Mouse (Mus musculus) left cerebral cortex, postnatal 10 days (tissue): ENCODE data around the gene Brpf3. TPM values are rescaled to one million over a fixed set of nuclear protein-coding genes. Genes with fewer than 3 reads are reported as not detected.
A peak's percentile ranks its signal among the peaks of the same experiment; 100 is the strongest.

ENCODE experiments used
- DNase-seq, 2 experiments: peaks; one replicate each; pipeline ENCODE4 v3.0.0; 2021 to 2022; ENCODE audit warnings: low spot score in 2 of 2, mixed read lengths in 1 of 2; ENCODE audit errors: extremely low spot score in 1 of 2
- intact Hi-C: fragments of 180-260 bp; cut with DNase I; formaldehyde crosslinking; loops from one replicate; pipeline ENCODE4 v1.15.1; 2025
- total RNA-seq, 2 experiments: library from RNA; stranded (reverse); gene quantifications; 2 replicates each; pipeline ENCODE4 v1.2.3; 2021

Gene Brpf3
- total RNA-seq, 2 experiments from 2014 or later, result 44.5 to 55.7 TPM

DNA sequence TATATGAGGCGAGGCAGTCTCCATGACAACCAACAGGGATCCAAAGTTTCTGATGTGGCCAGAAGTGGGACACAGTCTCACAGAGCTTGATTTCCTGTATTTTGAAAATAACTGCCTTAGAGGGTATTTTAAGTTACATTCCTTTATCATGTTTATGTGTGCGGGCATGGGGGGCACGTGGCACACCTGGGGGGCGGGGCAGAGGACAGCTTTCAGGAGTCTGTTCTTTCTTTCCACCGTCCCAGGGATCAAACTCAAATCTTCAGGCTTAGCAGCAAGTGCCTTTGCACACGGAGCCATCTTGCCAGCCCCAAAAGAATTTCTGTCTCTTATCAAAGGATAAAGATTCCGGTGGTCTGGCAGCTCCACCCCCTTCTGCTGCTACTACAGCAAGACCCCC, 63.0 kb downstream of the Brpf3 start:
- intact Hi-C loops, result no loop called here
- DNase-seq, result no peak

DNA sequence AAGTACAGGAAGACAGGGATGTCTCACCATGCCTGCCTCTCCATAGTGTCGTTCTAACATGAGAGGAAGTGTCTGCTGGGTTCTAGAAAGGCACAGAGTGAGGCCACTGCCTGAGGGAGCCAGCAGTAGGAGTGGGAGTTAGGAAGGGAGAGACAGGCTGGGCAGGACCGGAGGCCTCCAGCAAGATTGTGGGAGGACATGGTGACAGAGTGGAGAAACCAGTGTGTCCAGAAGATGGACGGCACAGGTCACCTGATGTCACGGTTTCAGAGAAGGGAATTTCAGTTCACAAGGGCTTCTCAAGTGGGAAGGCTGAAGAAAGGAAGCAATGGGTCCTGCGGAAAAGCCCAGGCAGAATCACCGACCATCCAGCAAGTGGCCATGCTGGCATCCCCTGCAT, 63.6 kb downstream of the Brpf3 start:
- intact Hi-C loops, result no loop called here
- DNase-seq, result no peak

DNA sequence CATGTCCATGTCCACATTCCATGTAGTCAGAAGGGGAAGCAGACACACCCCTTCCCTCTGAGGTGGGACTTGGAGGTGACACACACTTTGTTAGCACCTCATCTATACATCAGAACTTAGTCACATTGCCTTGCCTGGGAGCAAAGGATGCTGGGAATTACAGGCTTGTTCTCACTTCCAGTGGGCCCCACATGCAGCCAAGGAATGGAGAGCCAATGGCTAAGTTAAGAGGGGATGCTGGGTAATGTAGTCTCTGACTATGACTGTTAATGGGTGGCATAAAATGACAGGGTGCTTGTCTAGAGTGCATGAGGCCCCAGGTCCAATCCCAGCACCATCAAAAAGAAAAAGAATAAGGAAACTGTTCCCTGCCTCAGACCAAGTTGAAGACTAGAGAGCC, 66.0 kb downstream of the Brpf3 start:
- DNase-seq, result no peak
- intact Hi-C loops, result no loop called here

DNA sequence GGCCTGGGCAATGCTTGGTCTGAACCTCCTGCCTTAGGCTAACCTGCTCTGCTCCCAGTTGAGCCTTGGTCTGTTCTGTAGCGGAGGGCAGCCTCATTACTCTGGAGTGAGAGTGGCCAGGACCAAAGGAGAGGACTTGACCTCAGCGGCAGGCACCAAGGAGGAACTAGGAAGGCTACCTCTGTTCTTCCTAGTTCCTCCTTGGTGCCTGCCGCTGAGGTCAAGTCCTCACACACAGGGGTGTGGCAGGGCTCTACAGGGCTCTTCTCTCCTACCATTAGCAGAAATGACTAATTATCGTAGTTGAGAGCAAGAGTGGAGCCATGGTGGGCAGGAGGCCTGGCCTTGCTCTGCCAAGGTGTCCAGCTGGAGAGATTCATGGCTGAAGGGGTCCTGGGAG, 66.5 kb downstream of the Brpf3 start:
- no peak for DNase-seq
- intact Hi-C loops, result no loop called here

DNA sequence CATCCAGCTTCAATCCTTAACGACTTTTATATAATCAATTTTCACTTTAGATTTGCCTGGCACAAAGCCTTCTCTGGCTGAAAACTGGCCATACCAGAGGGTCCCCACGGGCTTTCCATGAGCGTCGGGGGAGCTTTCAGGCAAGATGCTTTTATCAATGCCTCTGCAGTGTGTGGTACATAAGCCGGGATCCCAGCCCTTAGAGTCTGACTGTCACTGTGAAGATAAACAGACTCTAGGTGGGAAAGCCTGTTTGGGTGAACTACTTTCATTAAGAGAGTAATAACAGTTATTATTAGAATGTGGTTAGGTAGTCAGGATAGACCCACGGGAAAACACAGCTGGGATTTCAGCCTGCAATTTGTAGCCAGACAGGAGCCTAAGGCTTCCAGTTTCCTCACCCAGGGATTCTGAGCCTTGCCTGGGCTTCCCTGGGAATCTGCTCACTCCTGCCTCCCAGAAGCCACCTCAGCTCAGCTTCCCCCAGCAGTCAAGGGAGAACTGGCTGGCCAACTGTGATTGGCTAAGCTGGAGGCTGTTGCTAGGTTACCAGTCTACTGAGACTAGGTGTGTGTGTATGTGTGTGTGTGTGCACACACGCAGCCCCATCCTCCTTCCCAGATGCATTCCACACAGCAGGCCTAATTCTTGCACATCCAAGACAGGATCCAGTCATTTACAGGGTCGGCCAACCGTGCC, 68.7 kb downstream of the Brpf3 start:
- DNase-seq, result peak; percentile 69 to 82
- intact Hi-C loops, result loop anchor here (5.0 kb wide), 1 partner anchor 42 kb away; no protein-coding TSS in a partner anchor

DNA sequence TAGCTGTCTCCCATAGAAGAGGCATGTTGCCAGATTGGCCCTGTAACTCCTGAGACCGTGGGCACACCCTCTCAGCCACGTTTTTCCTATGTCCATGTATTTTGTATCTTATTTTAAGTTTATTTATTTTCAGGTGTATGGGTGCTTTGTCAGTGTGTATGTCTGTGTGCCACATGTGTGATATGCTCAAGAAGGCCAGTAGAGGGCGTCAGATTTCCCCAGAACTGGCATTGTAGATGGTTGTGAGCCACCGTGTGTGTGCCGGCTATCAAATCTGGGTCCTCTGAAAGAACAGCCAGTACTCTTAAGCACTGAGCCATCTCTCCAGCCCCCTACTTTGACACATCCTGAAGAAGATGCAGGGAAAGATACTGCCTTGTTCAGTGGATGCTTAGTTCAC, 69.5 kb downstream of the Brpf3 start:
- intact Hi-C loops, result loop anchor here (5.0 kb wide), 1 partner anchor 43 kb away; no protein-coding TSS in a partner anchor
- no peak for DNase-seq

DNA sequence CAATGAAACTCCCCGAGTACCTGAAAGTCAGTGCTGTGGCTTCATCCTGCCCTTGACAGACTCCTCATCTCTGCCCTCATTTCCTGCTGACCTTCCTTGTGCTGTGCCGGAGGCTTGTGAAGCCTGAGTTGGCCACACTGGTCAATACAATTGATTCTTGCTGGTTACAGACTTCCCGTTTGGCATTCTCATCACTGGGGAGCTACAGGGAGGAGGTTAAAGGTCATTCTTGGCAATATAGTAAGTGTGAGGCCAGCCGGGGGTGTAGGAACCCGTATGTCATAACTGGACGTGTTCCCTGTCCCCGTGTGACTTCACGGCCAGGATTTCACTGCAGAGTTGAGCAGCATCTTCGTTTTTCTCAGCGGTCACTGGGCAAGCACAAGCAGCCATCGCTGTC, 70.9 kb downstream of the Brpf3 start:
- intact Hi-C loops, result loop anchor here (5.0 kb wide), 1 partner anchor 45 kb away; no protein-coding TSS in a partner anchor
- DNase-seq, result no peak

DNA sequence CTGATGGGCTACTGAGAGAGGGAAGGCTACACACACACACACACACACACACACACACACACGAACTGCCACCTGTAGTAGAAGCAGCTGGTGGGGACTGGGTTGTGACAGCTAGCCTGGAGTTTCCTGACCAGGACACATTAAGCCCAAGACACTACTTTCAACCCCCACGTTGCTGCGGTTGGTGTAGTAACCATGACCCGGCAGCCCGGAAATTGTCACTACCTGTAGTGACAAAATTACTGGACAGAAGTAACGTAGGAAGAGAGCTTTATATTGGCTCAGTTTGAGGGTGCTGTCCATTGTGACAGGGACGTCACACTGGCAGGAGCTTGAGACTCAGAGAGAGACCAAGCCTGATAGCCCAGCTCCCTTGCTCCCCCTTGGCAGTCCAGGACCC, 71.4 kb downstream of the Brpf3 start:
- DNase-seq, result no peak
- intact Hi-C loops, result loop anchor here (5.0 kb wide), 1 partner anchor 45 kb away; no protein-coding TSS in a partner anchor

DNA sequence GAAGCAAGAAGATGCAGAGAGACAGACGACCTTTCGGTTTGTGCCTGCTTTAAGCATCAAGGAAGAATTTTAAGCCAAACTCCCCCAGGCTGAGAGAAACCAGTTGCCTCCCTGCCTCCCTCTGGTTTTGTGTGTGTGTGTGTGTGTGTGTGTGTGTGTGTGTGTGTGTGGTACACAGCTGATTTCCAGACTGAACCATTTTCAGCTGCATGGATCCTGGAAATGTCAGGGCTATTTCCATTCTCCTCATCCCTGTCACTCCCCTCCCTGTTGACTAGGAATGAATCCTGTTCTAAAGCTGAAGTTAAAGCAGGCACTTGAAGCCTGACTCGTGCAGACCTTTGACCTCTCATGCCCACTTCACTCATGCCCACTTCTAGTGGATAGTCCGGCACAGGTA, 73.3 kb downstream of the Brpf3 start:
- intact Hi-C loops, result loop anchor here (5.0 kb wide), 1 partner anchor 47 kb away; no protein-coding TSS in a partner anchor
- DNase-seq, result no peak

DNA sequence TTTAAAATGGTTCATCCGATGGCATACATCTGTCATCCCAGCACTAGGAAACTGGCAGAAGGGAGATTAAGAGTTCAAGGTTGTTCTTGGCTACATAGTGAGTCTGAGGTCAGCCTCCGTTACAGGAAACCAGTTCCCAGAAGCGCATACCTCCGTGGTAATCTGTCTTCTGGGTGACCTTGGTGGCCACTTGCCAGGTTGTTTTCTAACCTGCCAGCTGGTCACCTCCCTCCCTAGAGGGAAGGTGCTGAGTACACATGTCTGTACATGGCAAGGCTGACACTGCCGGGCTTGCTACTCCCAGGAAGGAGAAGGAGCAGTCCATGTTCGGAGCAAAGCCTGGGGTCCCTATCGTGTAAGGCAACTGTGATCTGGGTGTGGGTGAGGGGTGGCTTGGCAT, 73.9 kb downstream of the Brpf3 start:
- intact Hi-C loops, result loop anchor here (5.0 kb wide), 1 partner anchor 48 kb away; no protein-coding TSS in a partner anchor
- DNase-seq, result peak in 1 of 2 experiments; percentile 58

DNA sequence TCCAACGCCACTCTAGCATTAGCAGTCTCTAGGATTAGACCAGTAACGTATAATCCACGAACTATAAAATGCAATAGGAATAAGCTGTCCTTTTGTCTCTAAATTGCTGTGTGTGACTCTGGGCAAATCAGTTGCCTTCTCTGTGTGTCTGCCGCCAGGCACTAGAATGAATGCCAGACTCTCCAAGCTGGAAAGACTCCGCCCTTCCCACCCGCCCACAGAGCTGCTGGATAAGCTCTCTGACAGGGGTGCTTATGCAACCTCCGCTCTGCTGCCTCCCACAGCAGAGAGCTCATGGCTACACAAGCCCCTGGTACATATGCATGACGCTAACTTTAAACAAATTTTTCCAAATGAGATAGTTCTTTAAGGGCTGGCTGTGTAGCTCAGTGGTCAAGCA, 74.4 kb downstream of the Brpf3 start:
- intact Hi-C loops, result no loop called here
- DNase-seq, result peak; percentile 65 to 70

DNA sequence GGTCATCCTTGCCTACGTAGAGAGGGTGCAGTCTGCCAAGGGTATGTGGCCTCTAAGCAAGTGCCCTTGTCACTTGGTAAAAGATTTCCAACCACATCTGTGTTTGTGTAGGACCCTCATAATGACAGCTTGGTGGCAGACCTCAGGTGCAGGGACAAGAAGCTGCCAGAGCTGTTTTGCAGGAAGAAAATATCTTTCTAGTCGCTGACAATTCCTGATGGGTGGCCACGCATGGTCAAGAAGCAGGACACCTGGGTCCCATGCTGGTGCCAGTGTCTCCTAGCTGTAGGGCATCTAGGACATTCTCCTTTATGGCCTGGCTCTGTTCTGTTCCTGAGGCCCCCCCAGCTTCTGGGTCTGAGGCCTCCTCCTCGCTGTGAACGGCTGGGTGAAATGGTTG, 75.4 kb downstream of the Brpf3 start:
- DNase-seq, result no peak
- intact Hi-C loops, result no loop called here

DNA sequence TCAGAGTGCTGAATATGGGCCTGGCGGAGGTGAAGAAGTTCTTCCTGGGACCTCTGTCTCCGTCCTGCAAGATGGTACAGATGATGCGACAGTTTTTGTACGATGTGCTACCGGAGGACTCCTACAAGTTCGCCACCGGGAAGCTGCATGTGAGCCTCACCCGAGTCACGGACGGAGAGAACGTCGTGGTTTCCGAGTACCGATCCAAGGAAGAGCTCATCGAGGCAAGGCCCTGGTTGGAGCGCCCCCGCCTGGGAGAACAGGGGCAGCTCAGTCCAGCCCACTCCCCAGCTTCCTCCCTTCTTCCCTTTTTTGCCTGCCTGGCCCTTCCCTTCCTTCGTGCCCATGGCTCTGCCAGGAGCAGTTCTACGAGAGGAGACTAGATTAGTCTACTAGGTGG, 75.9 kb downstream of the Brpf3 start:
- intact Hi-C loops, result no loop called here
- peak in 1 of 2 experiments; percentile 56 for DNase-seq

DNA sequence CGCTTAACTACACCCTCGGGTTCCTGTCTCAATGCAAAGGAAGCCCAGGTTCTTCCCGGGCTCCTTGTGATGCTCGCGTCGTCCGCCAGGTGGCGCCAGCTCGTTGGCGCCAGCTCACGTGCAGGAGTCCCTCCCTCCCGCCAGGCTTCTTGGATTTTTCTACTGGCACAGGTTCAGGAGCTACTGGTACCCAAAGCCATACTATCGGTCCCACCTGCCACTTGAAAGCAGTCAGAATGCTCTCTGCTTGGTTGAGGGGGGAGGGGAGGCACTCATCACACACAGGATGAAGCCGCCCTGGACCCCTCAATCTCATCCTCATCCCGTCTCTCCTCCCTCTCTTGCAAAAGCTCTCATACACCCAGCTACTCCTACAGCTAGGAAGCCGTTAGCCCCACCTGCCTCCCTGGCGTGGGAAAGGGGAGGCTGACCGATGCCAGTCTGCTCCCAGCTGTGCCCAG, 79.1 kb downstream of the Brpf3 start:
- peak; percentile 79 to 82 for DNase-seq
- intact Hi-C loops, result loop anchor here (5.0 kb wide), 1 partner anchor 47 kb away; no protein-coding TSS in a partner anchor

DNA sequence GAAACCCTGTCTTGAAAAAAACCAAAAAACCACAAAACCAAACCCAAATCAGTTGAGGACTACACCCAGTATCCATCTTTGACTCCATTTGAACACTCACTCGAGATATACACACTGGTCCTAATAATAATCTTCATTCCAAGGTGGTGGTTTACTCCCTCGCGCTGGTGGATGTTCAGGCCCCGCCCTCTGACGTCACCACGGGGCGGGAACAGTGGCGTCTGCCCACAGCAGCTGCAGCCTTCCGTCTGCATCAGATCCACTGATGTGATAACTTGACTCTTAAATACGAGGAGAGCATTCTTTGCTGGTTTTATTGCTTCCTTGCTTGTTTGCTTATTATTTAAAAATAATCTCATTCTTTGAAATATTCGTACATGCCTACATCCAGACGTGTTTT, 81.4 kb downstream of the Brpf3 start:
- intact Hi-C loops, result loop anchor here (5.0 kb wide), 1 partner anchor 45 kb away; no protein-coding TSS in a partner anchor
- peak in 1 of 2 experiments; percentile 83 for DNase-seq

DNA sequence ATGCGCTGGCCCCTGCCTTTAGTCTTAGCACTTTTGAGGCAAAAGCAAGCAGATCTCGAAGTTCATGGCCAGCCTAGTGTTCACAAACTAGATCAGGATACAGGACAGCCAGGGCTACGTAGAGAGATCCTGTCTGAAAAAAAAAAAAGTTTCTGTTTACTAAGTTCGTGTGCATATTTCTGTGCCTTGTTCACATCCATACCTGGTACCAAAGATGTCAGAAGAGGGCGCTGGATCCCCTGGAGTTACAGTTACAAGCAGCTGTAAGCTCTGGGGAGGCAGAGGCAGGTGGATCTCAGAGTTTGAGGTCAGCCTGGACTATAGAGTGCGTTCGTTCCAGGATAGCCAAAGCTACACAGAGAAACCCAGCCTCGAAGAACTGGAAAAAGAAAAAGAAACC, 81.9 kb downstream of the Brpf3 start:
- no peak for DNase-seq
- intact Hi-C loops, result loop anchor here (5.0 kb wide), 1 partner anchor 44 kb away; no protein-coding TSS in a partner anchor

DNA sequence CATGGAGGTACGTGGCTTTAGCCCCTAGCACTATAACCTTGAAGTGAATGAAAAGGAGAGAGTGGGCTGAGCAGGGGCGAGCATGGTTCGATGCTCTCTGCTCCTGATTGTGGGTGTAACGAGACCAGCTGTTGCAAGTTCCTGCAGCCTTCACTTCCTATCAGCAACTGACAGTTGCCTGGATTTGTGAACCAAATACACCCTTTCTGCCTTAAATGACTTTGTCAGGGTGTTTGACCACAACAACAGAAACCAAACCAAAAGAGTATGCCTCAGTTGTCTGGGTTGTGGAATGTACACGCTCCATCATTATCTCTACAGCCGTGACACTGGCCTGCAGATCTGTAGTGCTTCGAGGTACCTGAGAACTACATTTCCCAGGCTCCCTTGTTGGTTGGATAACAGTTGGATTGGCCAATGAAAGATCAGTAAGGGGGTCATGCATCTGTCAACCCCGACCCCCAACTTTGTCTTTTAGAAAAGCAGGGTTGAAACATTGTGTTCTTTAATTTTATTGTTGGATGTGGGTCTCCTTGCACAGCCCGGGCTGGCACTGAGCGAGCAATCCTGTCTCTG, 83.1 kb downstream of the Brpf3 start:
- DNase-seq, result no peak
- intact Hi-C loops, result loop anchor here (5.0 kb wide), 1 partner anchor 43 kb away; no protein-coding TSS in a partner anchor

DNA sequence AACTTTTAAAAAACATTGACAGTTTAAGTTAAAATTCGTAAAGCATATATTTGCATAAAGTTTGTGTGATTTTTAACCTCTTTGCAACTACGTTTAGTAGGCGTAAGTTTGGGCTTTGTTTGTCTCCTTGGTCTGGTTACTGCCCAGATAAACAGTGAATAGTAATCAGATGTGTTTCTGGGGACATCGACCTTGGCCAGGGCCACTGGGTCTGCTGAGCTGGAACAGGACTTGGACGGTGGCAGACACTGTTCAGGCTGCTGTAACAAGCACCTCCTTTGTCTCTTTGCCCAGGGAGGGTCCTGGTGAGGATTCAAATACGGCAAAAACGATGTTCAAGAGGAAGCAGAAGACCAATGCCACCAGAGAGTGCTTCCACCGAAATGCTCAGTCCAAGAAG, 84.3 kb downstream of the Brpf3 start:
- no peak for DNase-seq
- intact Hi-C loops, result no loop called here

DNA sequence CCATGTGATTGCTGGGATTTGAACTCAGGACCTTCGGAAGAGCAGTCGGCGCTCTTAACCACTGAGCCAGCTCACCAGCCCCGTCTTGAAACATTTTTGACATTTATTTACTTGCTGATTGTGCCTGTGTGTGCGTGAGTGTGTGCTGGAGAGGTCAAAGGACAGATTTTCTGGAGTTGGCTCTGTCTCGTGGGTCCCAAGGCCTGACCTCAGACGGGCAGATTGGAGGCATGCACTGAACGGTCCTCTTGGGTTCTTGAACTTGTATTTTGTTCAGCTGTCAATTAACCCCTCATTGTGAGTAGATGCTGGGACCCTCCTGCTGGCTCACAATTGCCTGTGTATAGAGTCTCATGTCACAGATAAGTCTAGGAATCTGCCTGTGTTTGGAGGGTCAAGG, 85.4 kb downstream of the Brpf3 start:
- no peak for DNase-seq
- intact Hi-C loops, result no loop called here
